Mouse (Mus musculus) neural tube, embryonic 14.5 days (tissue): Measurements from ENCODE around the gene Dhx16. TPM values are rescaled to one million over a fixed set of nuclear protein-coding genes. Genes with fewer than 3 reads are reported as not detected.
"Not testable (repeated sequence)": the region's sequence is repeated elsewhere in the genome, so short reads cannot be mapped to it uniquely, and the experiment has no call there.

Experiments
- ATAC-seq: fragments of 200-750 bp; cut with Nextera tagmentation; 2 replicates; pipeline ENCODE4 v1.8.0; 2017; ENCODE audit warnings: low read depth, mild to moderate bottlenecking, moderate TSS enrichment, moderate library complexity
- H3K27ac ChIP-seq: fragments of 300-500 bp; sonication (generic); 2 replicates; pipeline ENCODE4 v1.5.1; 2014; ENCODE audit warnings: low read depth, mild to moderate bottlenecking, control low read depth, low read length, moderate library complexity, mixed read lengths
- H3K27me3 ChIP-seq: fragments of 300-500 bp; sonication (generic); 2 replicates; pipeline ENCODE4 v1.6.1; 2014; ENCODE audit warnings: low read length; ENCODE audit not compliant: control insufficient read depth, insufficient read depth
- H3K36me3 ChIP-seq: fragments of 300-500 bp; sonication (generic); 2 replicates; pipeline ENCODE4 v1.6.1; 2014; ENCODE audit warnings: low read length, mixed read lengths; ENCODE audit not compliant: control insufficient read depth, insufficient read depth
- H3K4me1 ChIP-seq: fragments of 300-500 bp; sonication (generic); 2 replicates; pipeline ENCODE4 v1.6.1; 2014; ENCODE audit warnings: low read length; ENCODE audit not compliant: control insufficient read depth, insufficient read depth
- H3K4me2 ChIP-seq: fragments of 300-500 bp; sonication (generic); 2 replicates; pipeline ENCODE4 v1.6.1; 2014; ENCODE audit warnings: mild to moderate bottlenecking, low read depth, low read length, control low read depth
- H3K4me3 ChIP-seq: fragments of 300-500 bp; sonication (generic); 2 replicates; pipeline ENCODE4 v1.5.1; 2014; ENCODE audit warnings: low read depth, low read length, control low read depth, mixed read lengths
- H3K9ac ChIP-seq: fragments of 300-500 bp; sonication (generic); replicated peaks from 2 replicates; pipeline ENCODE4 v1.6.1; 2014; ENCODE audit warnings: low read depth, mild to moderate bottlenecking, control low read depth, low read length, mixed read lengths
- H3K9me3 ChIP-seq: fragments of 300-500 bp; sonication (generic); 2 replicates; pipeline ENCODE4 v1.6.1; 2016; ENCODE audit warnings: low read length; ENCODE audit not compliant: control insufficient read depth
- WGBS: fragments of 180-500 bp; shearing (Covaris S2); extraction: QIAGEN DNeasy Blood & Tissue Kit; methylation state at CpG from one replicate; pipeline ENCODE4 v1.1.7; 2014; 5-methylcytosine and 5-hydroxymethylcytosine counted together
- microRNA counts: library from miRNA; unstranded; fragments of <30 nt; microRNA quantifications from one replicate; lab custom pipeline; 2016
- microRNA-seq: library from miRNA; unstranded; fragments of <30 nt; microRNA quantifications from one replicate; pipeline ENCODE4, GENCODE M21; 2016
- polyA plus RNA-seq: library from polyadenylated mRNA; unstranded; fragments of >200 nt; fragmentation: Nextera tagmentation; extraction: Ambion mirVana; gene quantifications from 2 replicates; pipeline ENCODE4 v1.2.1, GENCODE M21; 2014

Gene Dhx16
- polyA plus RNA-seq, 1 experiment from 2014 or later: 22.4 TPM

DNA sequence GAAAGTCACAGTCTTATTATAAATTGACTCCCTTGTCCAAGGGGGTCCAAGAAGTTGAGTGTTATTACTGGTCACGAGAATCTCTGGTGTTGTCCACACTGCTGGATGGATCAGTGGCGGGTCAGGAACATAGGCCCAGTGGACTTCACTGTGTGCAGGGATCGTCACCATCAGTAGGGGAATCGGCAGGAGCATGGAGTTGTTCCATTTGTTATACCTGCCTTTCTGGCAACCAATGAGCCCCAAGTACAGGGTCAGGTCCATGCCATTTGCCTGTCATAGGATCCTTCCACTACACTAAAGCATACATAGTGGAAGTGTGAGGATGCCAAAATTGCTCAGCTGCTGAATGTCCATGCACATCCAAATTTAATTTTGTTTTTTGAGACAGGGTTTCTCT lies 53.0 kb downstream of the Dhx16 start:
- Histone ChIP-seq H3K27me3 (no peaks in the 10 kb centered on the region), H3K4me3 (no peak overlapping the region), H3K27ac (no peak overlapping the region), H3K9me3 (no peaks in the 10 kb centered on the region), H3K4me2 (no peak overlapping the region), H3K36me3 (peaks cover 30% of the 10 kb centered on the region), H3K9ac (no peak overlapping the region), H3K4me1 (no peaks in the 10 kb centered on the region)
- ATAC-seq: no peak
- WGBS: 91% methylated on average over 4 of the region's 4 CpGs

DNA sequence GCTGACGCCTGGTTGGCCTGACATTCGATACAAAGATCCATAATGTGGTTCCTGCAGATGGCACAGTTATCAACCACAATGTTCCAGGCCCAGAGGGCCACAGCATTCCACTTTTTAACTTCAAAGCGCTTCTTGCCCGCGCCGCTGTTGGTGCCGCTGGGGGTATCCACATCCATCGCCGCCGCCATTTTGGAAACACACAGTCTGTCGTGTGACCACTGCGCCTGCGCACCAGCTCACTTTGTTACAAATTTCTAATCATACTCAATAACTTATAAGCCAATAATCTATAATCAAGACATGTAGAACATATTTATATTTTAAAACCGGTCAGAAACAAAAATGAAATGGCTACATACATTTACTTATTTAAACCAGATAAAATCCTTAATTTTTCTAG lies 56.1 kb downstream of the Dhx16 start:
- not testable (repeated sequence) for H3K9ac ChIP-seq, H3K4me3 ChIP-seq, ATAC-seq, H3K4me1 ChIP-seq, H3K36me3 ChIP-seq, H3K27ac ChIP-seq, H3K9me3 ChIP-seq, H3K4me2 ChIP-seq, H3K27me3 ChIP-seq
- 88% methylated on average over 14 of the region's 14 CpGs for WGBS

DNA sequence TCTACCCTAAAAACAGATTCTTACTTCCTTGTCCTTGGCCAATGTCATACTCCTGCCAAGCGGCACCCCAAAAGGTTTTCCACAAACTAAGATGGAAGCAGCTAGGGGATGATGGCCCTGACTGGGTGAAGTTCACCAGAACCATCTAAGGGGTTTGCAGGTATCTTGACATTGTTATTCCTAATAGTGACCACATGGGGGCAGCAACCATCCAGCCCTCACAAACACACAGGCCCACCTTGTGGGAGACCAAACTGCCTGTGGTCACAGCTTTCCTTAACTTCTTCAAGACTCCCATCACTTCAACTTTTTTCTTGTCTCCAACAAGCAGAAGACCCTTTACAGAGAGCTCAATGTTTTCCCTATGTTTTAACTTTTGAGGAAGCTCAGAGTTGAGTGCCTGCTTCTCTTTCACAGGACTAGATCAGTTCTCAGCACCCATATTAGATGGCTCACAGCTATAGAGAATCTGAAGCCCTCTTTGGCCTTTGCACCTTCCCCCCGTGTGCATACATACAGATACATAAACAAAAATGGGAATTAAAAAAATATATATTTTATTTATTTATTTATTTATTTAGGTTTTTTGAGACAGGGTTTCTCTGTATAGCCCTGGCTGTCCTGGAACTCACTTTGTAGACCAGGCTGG lies 58.2 kb downstream of the Dhx16 start:
- Histone ChIP-seq H3K27me3 (no peaks in the 10 kb centered on the region), H3K9ac (no peak overlapping the region), H3K4me3 (no peak overlapping the region), H3K36me3 (no peaks in the 10 kb centered on the region), H3K27ac (no peak overlapping the region), H3K9me3 (no peaks in the 10 kb centered on the region), H3K4me2 (no peak overlapping the region), H3K4me1 (no peaks in the 10 kb centered on the region)
- WGBS: 50% methylated on average over 2 of the region's 2 CpGs
- ATAC-seq: peak; percentile 74; the same call in 1 of the 2 replicates

DNA sequence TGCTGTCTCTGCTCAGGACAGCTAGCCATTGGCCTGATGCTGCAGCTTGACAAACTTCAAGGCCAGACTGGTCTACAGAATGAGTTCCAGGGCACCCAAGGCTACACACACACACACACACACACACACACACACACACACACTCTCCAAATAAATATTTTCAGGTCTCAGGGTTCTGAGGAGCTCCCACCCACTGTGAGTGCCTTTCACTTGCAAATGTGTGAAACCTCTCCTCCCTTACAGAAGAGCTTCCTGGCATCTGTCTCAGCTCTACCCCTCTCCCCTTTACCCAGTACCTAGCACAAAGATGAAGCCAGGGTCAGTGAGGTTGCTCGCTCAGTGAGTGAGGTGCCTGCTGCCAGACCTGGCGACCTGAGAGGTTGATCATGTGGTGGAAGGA lies 59.5 kb downstream of the Dhx16 start:
- Histone ChIP-seq H3K36me3 (no peaks in the 10 kb centered on the region), H3K9ac (no peak overlapping the region), H3K27me3 (no peaks in the 10 kb centered on the region), H3K4me2 (no peak overlapping the region), H3K4me3 (no peak overlapping the region), H3K9me3 (no peaks in the 10 kb centered on the region), H3K27ac (no peak overlapping the region), H3K4me1 (no peaks in the 10 kb centered on the region)
- 66% methylated on average over 2 of the region's 2 CpGs for WGBS
- ATAC-seq: no peak

DNA sequence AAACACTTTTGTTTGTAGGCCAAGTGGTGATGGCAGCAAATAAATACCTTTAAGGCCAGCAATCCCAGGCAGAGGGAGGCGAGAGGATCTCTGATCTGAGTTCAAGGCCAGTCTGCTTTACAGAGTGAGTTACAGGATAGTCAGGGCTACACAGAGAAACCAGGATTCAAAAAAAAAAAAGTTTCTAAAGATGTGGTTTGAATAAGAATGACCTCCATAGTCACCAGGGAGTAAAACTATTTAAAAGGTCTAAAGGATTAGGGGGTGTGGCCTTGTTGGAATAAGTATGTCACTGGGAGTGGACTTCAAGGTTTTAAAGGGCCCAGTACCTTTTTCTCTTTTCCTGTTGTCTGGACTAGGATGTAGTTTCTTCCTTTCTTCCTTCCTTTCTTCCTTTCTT lies 60.3 kb downstream of the Dhx16 start:
- WGBS: 49% methylated on average over 1 of the region's 1 CpGs

More for the DNA sequence above, 60.3 kb downstream of the Dhx16 start:
- H3K4me1 ChIP-seq: no peaks in the 10 kb centered on the region
- no peak overlapping the region for H3K9ac ChIP-seq
- no peaks in the 10 kb centered on the region for H3K9me3 ChIP-seq
- no peak for ATAC-seq
- H3K27ac ChIP-seq: no peak overlapping the region
- H3K36me3 ChIP-seq: no peaks in the 10 kb centered on the region
- no peaks in the 10 kb centered on the region for H3K27me3 ChIP-seq
- H3K4me3 ChIP-seq: no peak overlapping the region
- no peak overlapping the region for H3K4me2 ChIP-seq

MicroRNAs within 50 kb of the gene (microRNA counts, 519-probe panel; counts per million panel counts)
- microRNA mmu-miR-1894-3p (lab: Ali Mortazavi, UCI) (not detected), microRNA mmu-miR-1894-5p (lab: Ali Mortazavi, UCI) (not detected)

Small RNA genes lying within 50 kb of the gene (microRNA-seq; reads per million reads assigned to microRNA genes)
- gene Gm28033: not detected
- gene Mir1894: not detected

Other genes with a start within 250 kb of the Dhx16 start
- not detected in 2 replicates for gene Mucl3, start 236.1 kb upstream of the Dhx16 start, polyA plus RNA-seq
- 10.7 and 11.7 TPM in 2 replicates for gene Vars2, start 212.2 kb upstream of the Dhx16 start, polyA plus RNA-seq
- gene Gtf2h4, start 206.1 kb upstream of the Dhx16 start, polyA plus RNA-seq: 20.7 and 21.0 TPM in 2 replicates
- gene Ddr1, start 175.2 kb upstream of the Dhx16 start, polyA plus RNA-seq: 48.6 and 65.6 TPM in 2 replicates
- 4.2 and 6.9 TPM in 2 replicates for gene Ier3, start 58.1 kb upstream of the Dhx16 start, polyA plus RNA-seq
- gene Flot1, start 56.6 kb upstream of the Dhx16 start, polyA plus RNA-seq: 100 and 121 TPM in 2 replicates
- gene Tubb5, start 41.5 kb upstream of the Dhx16 start, polyA plus RNA-seq: 1,611 and 1,626 TPM in 2 replicates
- gene Mdc1, start 38.3 kb upstream of the Dhx16 start, polyA plus RNA-seq: 6.0 and 8.5 TPM in 2 replicates
- gene Nrm, start 18.5 kb upstream of the Dhx16 start, polyA plus RNA-seq: 15.7 and 16.9 TPM in 2 replicates
- 18.0 and 27.3 TPM in 2 replicates for gene Ppp1r18, start 14.2 kb upstream of the Dhx16 start, polyA plus RNA-seq
- gene 2310061I04Rik, start 17.6 kb downstream of the Dhx16 start, polyA plus RNA-seq: 57.9 and 74.2 TPM in 2 replicates
- gene Atat1, start 30.3 kb downstream of the Dhx16 start, polyA plus RNA-seq: 448 and 481 TPM in 2 replicates
- 65.3 and 66.2 TPM in 2 replicates for gene Mrps18b, start 36.6 kb downstream of the Dhx16 start, polyA plus RNA-seq
- gene Ppp1r10, start 36.6 kb downstream of the Dhx16 start, polyA plus RNA-seq: 31.9 and 39.0 TPM in 2 replicates
- 71.1 and 81.1 TPM in 2 replicates for gene Abcf1, start 89.9 kb downstream of the Dhx16 start, polyA plus RNA-seq
- 45.9 and 50.3 TPM in 2 replicates for gene Gnl1, start 100.0 kb downstream of the Dhx16 start, polyA plus RNA-seq
- gene Prr3, start 100.4 kb downstream of the Dhx16 start, polyA plus RNA-seq: 65.3 and 78.2 TPM in 2 replicates
- 11.0 and 12.7 TPM in 2 replicates for gene H2-T24, start 140.7 kb downstream of the Dhx16 start, polyA plus RNA-seq
- gene H2-T23, start 153.0 kb downstream of the Dhx16 start, polyA plus RNA-seq: 2.6 and 3.8 TPM in 2 replicates
- 5.9 and 8.9 TPM in 2 replicates for gene H2-T22, start 162.9 kb downstream of the Dhx16 start, polyA plus RNA-seq
- gene Gm6034, start 163.1 kb downstream of the Dhx16 start, polyA plus RNA-seq: not detected in 2 replicates
- not detected in 2 replicates for gene Gm11127, start 178.6 kb downstream of the Dhx16 start, polyA plus RNA-seq
- gene Gm19684, start 241.9 kb downstream of the Dhx16 start, polyA plus RNA-seq: not detected in 2 replicates
- gene Gm7030, start 249.6 kb downstream of the Dhx16 start, polyA plus RNA-seq: not detected in 2 replicates